Mouse (Mus musculus): ENCODE measurements around the gene Mymx. TPM values are rescaled to one million over a fixed set of nuclear protein-coding genes. Genes with fewer than 3 reads are reported as not detected.
"Not testable (repeated sequence)": the region's sequence is repeated elsewhere in the genome, so short reads cannot be mapped to it uniquely, and the experiment has no call there.

The Mymx gene
- total RNA-seq, 2 experiments from 2014 or later, result not detected

DNA sequence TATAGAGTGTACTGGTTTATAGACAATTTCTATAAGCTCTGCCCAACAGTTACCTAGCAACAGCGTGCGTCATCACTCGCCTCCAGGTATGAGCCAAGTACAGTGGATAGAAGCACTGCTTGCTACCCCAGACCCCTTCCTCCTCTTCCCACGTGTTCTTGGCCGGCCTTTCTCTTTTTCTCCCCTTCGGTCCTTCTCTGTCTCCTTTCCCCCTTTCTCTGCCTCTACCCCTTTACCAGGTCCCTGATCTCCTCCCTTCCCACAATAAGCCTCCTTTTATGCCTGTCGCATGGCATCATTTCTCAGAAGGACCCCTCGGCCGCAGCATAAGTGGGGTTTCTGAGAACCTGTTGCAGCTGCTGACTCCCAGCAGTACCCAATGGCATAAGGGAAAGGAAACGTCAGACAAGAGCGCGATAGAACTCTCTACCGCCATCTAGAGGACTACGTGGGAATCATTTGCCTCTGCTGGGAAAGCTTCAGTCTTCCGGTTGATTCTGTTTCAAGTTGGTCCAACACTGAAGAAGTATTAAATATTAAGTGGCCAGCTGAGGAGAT is 24.8 kb upstream of the Mymx start:
- peak; percentile 68 to 70 for DNase-seq (ENCODE audit: extremely low spot score in 1 of 2, low spot score in 2 of 2)
- H3K27ac ChIP-seq, result no peak overlapping the region
- TF ChIP-seq CTCF (IDR thresholded peaks at IDR 0.05), result peak; percentile 94
- peak overlapping the region; percentile 28 for H3K4me3 ChIP-seq
- intact Hi-C loops (cut with DNase I), result loop anchor here (2.0 to 10.0 kb wide), 3 partner anchors 28 to 152 kb away; partner anchors contain the start of genes Slc29a1 and Spats1

DNA sequence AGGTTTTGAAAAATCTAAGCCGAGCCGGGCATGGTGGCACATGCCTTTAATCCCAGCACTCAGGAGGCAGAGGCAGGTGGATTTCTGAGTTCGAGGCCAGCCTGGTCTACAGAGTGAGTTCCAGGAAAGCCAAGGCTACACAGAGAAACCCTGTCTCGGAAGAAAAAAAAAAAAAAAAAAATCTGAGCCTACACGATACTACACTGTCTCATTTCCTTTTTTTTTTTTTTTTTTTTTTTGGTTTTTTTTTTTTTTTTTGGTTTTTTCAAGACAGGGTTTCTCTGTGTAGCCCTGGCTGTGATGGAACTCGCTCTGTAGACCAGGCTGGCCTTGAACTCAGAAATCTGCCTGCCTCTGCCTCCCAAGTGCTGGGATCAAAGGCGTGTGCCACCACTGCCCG is 21.5 kb upstream of the Mymx start:
- not testable (repeated sequence) for DNase-seq (ENCODE audit: extremely low spot score in 1 of 2, low spot score in 2 of 2); H3K4me3 ChIP-seq; H3K27ac ChIP-seq
- intact Hi-C loops (cut with DNase I), result loop anchor here (10.0 kb wide), 1 partner anchor 149 kb away; the partner anchor contains the start of gene Spats1

- intact Hi-C loops (cut with DNase I), result loop anchor here (10.0 kb wide), 1 partner anchor 145 kb away; the partner anchor contains the start of gene Spats1
- Histone ChIP-seq H3K4me3 (0 out of 2 replicates have a peak overlapping the region, but pooled peaks have one; percentile 13), H3K27ac (peak overlapping the region; percentile 0; the same call in 1 of the 2 replicates)
- DNase-seq (ENCODE audit: extremely low spot score in 1 of 2, low spot score in 2 of 2), result no peak
- no peak for TF ChIP-seq CTCF (IDR thresholded peaks at IDR 0.05)
Measured at GRCm38 (mm10) chr17:45619386-45620256, 17.7 kb upstream of the Mymx start.

DNA sequence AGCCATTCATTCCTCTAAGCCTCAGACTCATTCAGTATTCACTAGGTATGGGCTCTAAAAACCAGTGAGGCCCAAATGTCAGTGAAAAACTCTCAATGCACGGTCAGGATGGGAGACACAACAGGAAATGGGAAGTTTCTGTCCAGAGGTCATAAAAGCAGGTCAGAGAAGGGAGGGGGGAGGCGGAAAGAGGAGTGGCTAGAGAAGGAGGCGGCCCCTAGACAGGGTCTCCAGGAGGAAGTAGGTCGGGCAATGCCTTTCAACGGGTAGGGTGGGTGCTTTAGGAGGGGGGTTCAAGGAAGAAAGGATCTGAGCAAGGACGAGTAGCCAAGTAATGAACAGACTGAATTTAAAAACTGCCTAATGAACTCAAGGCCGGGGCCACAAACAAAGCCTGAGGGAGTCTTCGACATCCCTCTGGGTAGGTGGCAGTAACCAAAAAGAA is 17.1 kb upstream of the Mymx start:
- intact Hi-C loops (cut with DNase I), result no loop called here
- TF ChIP-seq CTCF (IDR thresholded peaks at IDR 0.05), result no peak
- peak overlapping the region; percentile 0; the same call in 1 of the 2 replicates for H3K27ac ChIP-seq
- no peak for DNase-seq (ENCODE audit: extremely low spot score in 1 of 2, low spot score in 2 of 2)
- H3K4me3 ChIP-seq, result 0 out of 2 replicates have a peak overlapping the region, but pooled peaks have one; percentile 13

DNA sequence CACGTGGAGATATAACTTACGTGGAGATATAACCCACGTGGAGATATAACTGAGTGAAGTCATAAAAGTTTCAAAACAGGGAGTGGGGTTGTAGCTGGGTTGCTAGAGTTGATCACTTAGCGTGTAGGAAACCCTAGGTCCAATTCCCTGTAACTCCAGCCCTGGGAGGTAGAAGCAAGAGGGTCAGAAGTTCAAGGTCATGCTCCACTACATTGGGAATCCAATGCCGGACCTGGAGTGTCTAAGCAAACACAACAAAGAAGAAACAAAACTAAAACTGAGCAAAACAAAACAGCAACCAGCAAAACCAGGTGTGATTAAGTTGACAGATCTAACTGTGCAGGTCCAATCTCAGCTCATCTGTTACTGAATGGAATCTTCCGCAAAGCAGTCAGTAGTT is 15.8 kb upstream of the Mymx start:
- no peak for TF ChIP-seq CTCF (IDR thresholded peaks at IDR 0.05)
- no peak overlapping the region for H3K4me3 ChIP-seq
- no peak overlapping the region for H3K27ac ChIP-seq
- no peak for DNase-seq (ENCODE audit: extremely low spot score in 1 of 2, low spot score in 2 of 2)
- intact Hi-C loops (cut with DNase I), result no loop called here

DNA sequence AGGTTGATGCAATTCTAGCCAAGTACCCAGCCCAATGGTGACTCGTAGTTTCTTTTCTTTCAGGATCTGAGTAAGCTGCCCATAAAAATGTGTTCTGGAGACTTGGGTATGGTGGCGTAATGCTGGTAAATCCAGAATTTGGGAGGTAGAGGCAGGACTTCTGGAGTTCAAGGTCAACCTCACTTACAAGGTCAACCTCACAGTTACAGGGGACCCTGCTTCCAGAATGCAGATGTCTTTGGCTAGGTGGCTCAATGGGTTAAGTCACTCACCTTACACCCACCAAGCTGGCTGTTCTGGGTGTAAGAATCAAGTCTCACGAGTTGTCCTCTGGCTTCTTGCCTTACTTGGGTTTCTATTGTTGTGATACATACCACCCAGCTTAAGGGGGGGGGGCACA is 14.8 kb upstream of the Mymx start:
- intact Hi-C loops (cut with DNase I), result no loop called here
- TF ChIP-seq CTCF (IDR thresholded peaks at IDR 0.05), result no peak
- DNase-seq (ENCODE audit: extremely low spot score in 1 of 2, low spot score in 2 of 2), result no peak
- H3K4me3 ChIP-seq, result no peak overlapping the region
- H3K27ac ChIP-seq, result no peak overlapping the region

- no peak for TF ChIP-seq CTCF (IDR thresholded peaks at IDR 0.05)
- intact Hi-C loops (cut with DNase I), result no loop called here
- H3K4me3 ChIP-seq, result no peak overlapping the region
- H3K27ac ChIP-seq, result no peak overlapping the region
- no peak for DNase-seq (ENCODE audit: extremely low spot score in 1 of 2, low spot score in 2 of 2)
Measured at GRCm38 (mm10) chr17:45616046-45616650, 14.2 kb upstream of the Mymx start.

GRCm38 (mm10) chr17:45612921-45613320 is 11.0 kb upstream of the Mymx start:
- intact Hi-C loops (cut with DNase I), result no loop called here
- TF ChIP-seq CTCF (IDR thresholded peaks at IDR 0.05), result no peak
- no peak overlapping the region for H3K4me3 ChIP-seq
- H3K27ac ChIP-seq, result no peak overlapping the region
- no peak for DNase-seq (ENCODE audit: extremely low spot score in 1 of 2, low spot score in 2 of 2)

DNA sequence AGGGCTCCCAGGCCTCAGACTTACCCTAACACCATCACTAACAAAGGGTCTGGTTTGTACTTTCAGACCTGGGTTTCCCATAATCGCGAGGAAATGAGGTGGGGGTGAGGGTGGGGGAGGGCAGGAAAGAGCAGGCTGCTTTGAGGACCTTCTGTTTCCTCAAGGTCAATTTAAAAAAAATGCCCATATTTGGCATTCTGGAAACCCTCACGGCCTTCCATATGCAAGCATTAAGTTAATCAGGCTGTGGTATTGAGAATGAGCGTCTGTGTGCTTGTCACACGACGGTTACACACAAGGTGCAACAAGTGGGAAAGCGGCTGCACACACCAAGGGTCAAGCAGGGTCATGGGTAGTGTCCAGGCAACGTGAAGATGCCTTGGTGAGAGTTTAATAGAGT is 10.1 kb upstream of the Mymx start:
- no peak overlapping the region for H3K27ac ChIP-seq
- TF ChIP-seq CTCF (IDR thresholded peaks at IDR 0.05), result no peak
- no peak for DNase-seq (ENCODE audit: extremely low spot score in 1 of 2, low spot score in 2 of 2)
- no peak overlapping the region for H3K4me3 ChIP-seq
- intact Hi-C loops (cut with DNase I), result no loop called here

GRCm38 (mm10) chr17:45610144-45610866 is 8.4 kb upstream of the Mymx start:
- TF ChIP-seq CTCF (IDR thresholded peaks at IDR 0.05), result no peak
- Histone ChIP-seq H3K27ac (no peak overlapping the region), H3K4me3 (no peak overlapping the region)
- no peak for DNase-seq (ENCODE audit: extremely low spot score in 1 of 2, low spot score in 2 of 2)
- intact Hi-C loops (cut with DNase I), result no loop called here

GRCm38 (mm10) chr17:45608396-45608795 is 6.5 kb upstream of the Mymx start:
- DNase-seq (ENCODE audit: extremely low spot score in 1 of 2, low spot score in 2 of 2), result no peak
- intact Hi-C loops (cut with DNase I), result no loop called here
- Histone ChIP-seq H3K4me3 (no peak overlapping the region), H3K27ac (no peak overlapping the region)
- TF ChIP-seq CTCF (IDR thresholded peaks at IDR 0.05), result no peak
